Mouse (Mus musculus): ENCODE results near the gene Gm17349.
A peak's percentile ranks its signal among the peaks of the same experiment; 100 is the strongest.

The Gm17349 gene

GRCm38 (mm10) chr15:99658437-99658836, 46.9 kb downstream of the Gm17349 start:
- DNase-seq: no peak

DNA sequence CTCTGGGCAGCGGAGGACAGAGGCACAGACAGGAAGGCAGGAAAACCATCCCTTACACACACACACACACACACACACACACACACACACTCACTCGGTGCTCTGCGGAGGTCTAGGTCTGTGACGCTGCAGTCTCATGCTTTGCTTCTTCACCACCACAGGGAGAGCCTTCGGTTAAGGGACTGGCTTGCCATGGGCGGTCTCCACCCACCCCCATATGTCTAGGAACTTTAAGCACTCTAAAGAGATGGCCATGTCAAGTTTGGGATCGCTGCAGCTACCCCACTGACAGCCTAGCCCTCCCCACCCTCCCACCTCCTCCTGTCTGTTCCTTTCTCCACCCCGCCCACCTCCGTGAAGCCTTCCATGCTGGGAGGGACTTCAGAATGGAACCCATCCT, 49.3 kb downstream of the Gm17349 start:
- no peak for DNase-seq

DNA sequence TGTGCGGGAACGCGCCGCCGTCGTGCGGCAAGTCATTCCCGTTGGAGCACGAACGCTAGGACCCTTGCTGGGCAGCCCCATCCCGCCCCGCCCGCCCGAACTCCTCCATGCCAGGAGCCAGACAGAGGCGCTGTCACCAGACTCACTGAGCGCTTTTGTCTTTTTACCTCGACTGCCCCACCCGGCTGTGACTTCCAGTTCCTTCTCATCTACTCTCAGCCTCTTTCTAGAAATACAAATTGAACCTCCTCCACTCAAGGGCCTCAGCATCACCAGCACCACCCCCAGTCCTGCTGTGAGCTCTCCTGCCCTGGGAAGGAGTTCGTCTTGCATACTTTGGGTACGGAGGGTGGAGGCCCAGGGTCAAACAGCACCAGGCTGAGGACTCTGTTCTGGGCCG, 51.4 kb downstream of the Gm17349 start:
- peak; percentile 46 for DNase-seq

- DNase-seq: no peak
These were observed 52.0 kb downstream of the Gm17349 start for GRCm38 (mm10) chr15:99653291-99653690.

All from right cerebral cortex, adult 18-20 months (tissue).